Mouse (Mus musculus) small intestine, adult 2 months (tissue): Measurements from ENCODE around the gene Rap1gap2.

Source experiments
- CTCF ChIP-seq: fragments of 200-500 bp; IDR thresholded peaks from 2 replicates; pipeline ENCODE4 v1.5.1; 2012; ENCODE audit warnings: low read depth, mild to moderate bottlenecking, control low read depth, inconsistent platforms, low read length, moderate library complexity, mixed read lengths; ENCODE audit not compliant: insufficient replicate concordance, insufficient read length; ENCODE audit errors: extremely low read depth
- POLR2A ChIP-seq: fragments of 200-500 bp; IDR thresholded peaks from 2 replicates; pipeline ENCODE4 v1.6.1; 2012; ENCODE audit warnings: low read depth, mild to moderate bottlenecking, control low read depth, inconsistent platforms, low read length, moderate library complexity

DNA sequence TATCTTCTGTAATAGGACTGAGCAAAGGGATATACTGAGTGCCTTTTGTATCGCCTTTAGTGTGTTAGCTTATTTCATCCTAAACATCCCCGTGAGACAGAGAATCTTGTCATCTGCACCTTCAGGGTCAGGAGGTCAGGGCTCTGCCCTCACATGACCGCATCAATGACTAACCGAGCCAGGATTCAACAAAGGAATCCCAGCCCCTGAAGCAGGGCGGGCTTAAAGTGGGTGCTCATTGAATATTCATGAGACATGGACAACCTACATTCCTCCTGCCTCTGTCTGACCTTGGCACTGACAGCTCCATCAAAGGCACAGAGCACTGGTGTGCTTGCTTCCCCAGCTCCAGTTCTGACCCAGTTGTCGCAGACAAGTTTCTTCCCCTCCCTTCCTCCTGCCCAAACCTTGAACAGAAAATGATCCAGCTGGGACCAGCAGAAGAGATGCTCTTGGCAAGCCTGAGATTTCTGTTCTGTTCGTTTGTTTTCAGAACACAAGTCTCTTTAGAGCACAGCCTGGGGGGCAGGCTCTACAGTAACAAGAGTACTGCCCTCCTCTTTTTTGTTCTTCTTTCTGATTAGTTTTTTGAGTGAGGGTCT lies 61.8 kb downstream of the Rap1gap2 start:
- no peak for TF ChIP-seq CTCF
- TF ChIP-seq POLR2A = no peak
